Mouse (Mus musculus) limb, embryonic 11.5 days (tissue): ENCODE results near the gene Clasrp. TPM values are rescaled to one million over a fixed set of nuclear protein-coding genes. Genes with fewer than 3 reads are reported as not detected.

Source experiments
- ATAC-seq: fragments of 200-750 bp; cut with Nextera tagmentation; 2 replicates; pipeline ENCODE4 v1.8.0; 2017; ENCODE audit warnings: low read depth; ENCODE audit not compliant: insufficient number of reproducible peaks, low FRiP score, low TSS enrichment
- DNase-seq: peaks from one replicate; pipeline ENCODE4 v3.0.0-alpha.2; 2015; ENCODE audit warnings: low spot score
- H3K27ac ChIP-seq: fragments of 300-500 bp; sonication (generic); replicated peaks from 2 replicates; pipeline ENCODE4 v1.5.1; 2014; ENCODE audit warnings: low read depth, mild to moderate bottlenecking, low read length
- H3K27me3 ChIP-seq: fragments of 300-500 bp; sonication (generic); 2 replicates; pipeline ENCODE4 v1.6.1; 2014; ENCODE audit warnings: mild to moderate bottlenecking, low read length, mixed read lengths; ENCODE audit not compliant: control insufficient read depth, insufficient read depth
- H3K36me3 ChIP-seq: fragments of 300-500 bp; sonication (generic); 2 replicates; pipeline ENCODE4 v1.6.1; 2014; ENCODE audit warnings: mild to moderate bottlenecking, low read length, moderate library complexity, mixed read lengths; ENCODE audit not compliant: control insufficient read depth, insufficient read depth
- H3K4me1 ChIP-seq: fragments of 300-500 bp; sonication (generic); 2 replicates; pipeline ENCODE4 v1.6.1; 2014; ENCODE audit warnings: low read length, mixed read lengths; ENCODE audit not compliant: control insufficient read depth, insufficient read depth
- H3K4me2 ChIP-seq: fragments of 300-500 bp; sonication (generic); 2 replicates; pipeline ENCODE4 v1.6.1; 2014; ENCODE audit warnings: low read depth, mild to moderate bottlenecking, moderate library complexity; ENCODE audit not compliant: severe bottlenecking
- H3K4me3 ChIP-seq: fragments of 300-500 bp; sonication (generic); 2 replicates; pipeline ENCODE4 v1.5.1; 2014; ENCODE audit warnings: low read depth, low read length
- H3K9ac ChIP-seq: fragments of 300-500 bp; sonication (generic); 2 replicates; pipeline ENCODE4 v1.6.1; 2014; ENCODE audit warnings: mild to moderate bottlenecking, low read length
- H3K9me3 ChIP-seq: fragments of 300-500 bp; sonication (generic); 2 replicates; pipeline ENCODE4 v1.6.1; 2016; ENCODE audit warnings: low read length; ENCODE audit not compliant: control insufficient read depth
- WGBS: fragments of 180-500 bp; shearing (Covaris S2); extraction: QIAGEN DNeasy Blood & Tissue Kit; methylation state at CpG from one replicate; pipeline ENCODE4 v1.1.7; 2014; 5-methylcytosine and 5-hydroxymethylcytosine counted together
- polyA plus RNA-seq: library from polyadenylated mRNA; unstranded; fragments of >200 nt; fragmentation: Nextera tagmentation; extraction: Ambion mirVana; gene quantifications from 2 replicates; pipeline ENCODE4 v1.2.1, GENCODE M21; 2014

Clasrp gene
- 55.9 and 61.5 TPM in 2 replicates for polyA plus RNA-seq

- Histone ChIP-seq H3K9ac (peak within 1 kb of the TSS; percentile 92), H3K36me3 (peaks cover 10% of the 10 kb centered on the region; the same call in 1 of the 2 replicates), H3K27ac (peak within 1 kb of the TSS; percentile 64; the same call in 1 of the 2 replicates), H3K4me3 (peak within 1 kb of the TSS; percentile 94), H3K4me2 (peak within 1 kb of the TSS; percentile 84), H3K27me3 (no peaks in the 10 kb centered on the region), H3K9me3 (no peaks in the 10 kb centered on the region), H3K4me1 (peaks cover 11% of the 10 kb centered on the region)
- ATAC-seq (peak; percentile 88), DNase-seq (peak; percentile 98)
- WGBS = 1% methylated on average over 57 of the region's 57 CpGs
These were observed at the start of gene Clasrp for GRCm38 (mm10) chr7:19603849-19604605. Gene Clasrp, minus strand, starts transcription at chr7:19604486.

GRCm38 (mm10) chr7:19652614-19653013 lies 48.3 kb upstream of the Clasrp start:
- Histone ChIP-seq H3K36me3 (peaks cover 32% of the 10 kb centered on the region), H3K9ac (no peak overlapping the region), H3K4me3 (no peak overlapping the region), H3K4me2 (no peak overlapping the region), H3K9me3 (no peaks in the 10 kb centered on the region), H3K27ac (no peak overlapping the region), H3K4me1 (no peaks in the 10 kb centered on the region), H3K27me3 (no peaks in the 10 kb centered on the region)
- no peak for DNase-seq
- WGBS = 99% methylated on average over 2 of the region's 2 CpGs
- ATAC-seq = no peak

- 95% methylated on average over 6 of the region's 6 CpGs for WGBS
- no peak for ATAC-seq
These were observed 46.9 kb upstream of the Clasrp start for GRCm38 (mm10) chr7:19651063-19651786.

GRCm38 (mm10) chr7:19641223-19641622 lies 36.9 kb upstream of the Clasrp start:
- H3K9me3 ChIP-seq = no peaks in the 10 kb centered on the region
- H3K9ac ChIP-seq = no peak overlapping the region
- H3K36me3 ChIP-seq = peaks cover 42% of the 10 kb centered on the region
- ATAC-seq (no peak), DNase-seq (no peak)
- no peak overlapping the region for H3K27ac ChIP-seq
- no peak overlapping the region for H3K4me3 ChIP-seq
- H3K4me2 ChIP-seq = no peak overlapping the region
- WGBS = 97% methylated on average over 4 of the region's 4 CpGs
- no peaks in the 10 kb centered on the region for H3K27me3 ChIP-seq
- H3K4me1 ChIP-seq = no peaks in the 10 kb centered on the region

More at GRCm38 (mm10) chr7:19651063-19651786, 46.9 kb upstream of the Clasrp start:
- no peak for DNase-seq
- no peaks in the 10 kb centered on the region for H3K27me3 ChIP-seq
- H3K4me3 ChIP-seq = no peak overlapping the region
- no peaks in the 10 kb centered on the region for H3K4me1 ChIP-seq
- H3K9me3 ChIP-seq = no peaks in the 10 kb centered on the region
- no peak overlapping the region for H3K27ac ChIP-seq
- no peak overlapping the region for H3K4me2 ChIP-seq
- H3K9ac ChIP-seq = no peak overlapping the region
- H3K36me3 ChIP-seq = peaks cover 38% of the 10 kb centered on the region

GRCm38 (mm10) chr7:19635074-19635827 lies 31.0 kb upstream of the Clasrp start:
- H3K4me2 ChIP-seq = no peak overlapping the region
- no peaks in the 10 kb centered on the region for H3K27me3 ChIP-seq
- ATAC-seq (no peak), DNase-seq (no peak)
- H3K9ac ChIP-seq = no peak overlapping the region
- H3K4me1 ChIP-seq = no peaks in the 10 kb centered on the region
- no peaks in the 10 kb centered on the region for H3K9me3 ChIP-seq
- no peak overlapping the region for H3K4me3 ChIP-seq
- no peak overlapping the region for H3K27ac ChIP-seq
- 90% methylated on average over 11 of the region's 11 CpGs for WGBS
- H3K36me3 ChIP-seq = peaks cover 38% of the 10 kb centered on the region

GRCm38 (mm10) chr7:19634591-19634990 lies 30.3 kb upstream of the Clasrp start:
- no peak overlapping the region for H3K4me2 ChIP-seq
- no peak overlapping the region for H3K4me3 ChIP-seq
- ATAC-seq = no peak
- no peak overlapping the region for H3K9ac ChIP-seq
- H3K27me3 ChIP-seq = no peaks in the 10 kb centered on the region
- 91% methylated on average over 2 of the region's 2 CpGs for WGBS
- H3K27ac ChIP-seq = no peak overlapping the region
- peaks cover 35% of the 10 kb centered on the region for H3K36me3 ChIP-seq
- H3K9me3 ChIP-seq = no peaks in the 10 kb centered on the region
- 0 out of 2 replicates have a peak, but pooled peaks cover 2% of the 10 kb centered on the region for H3K4me1 ChIP-seq
- DNase-seq = no peak

GRCm38 (mm10) chr7:19633855-19634254 lies 29.6 kb upstream of the Clasrp start:
- Histone ChIP-seq H3K27me3 (no peaks in the 10 kb centered on the region), H3K4me1 (0 out of 2 replicates have a peak, but pooled peaks cover 2% of the 10 kb centered on the region), H3K36me3 (peaks cover 35% of the 10 kb centered on the region), H3K27ac (no peak overlapping the region), H3K9ac (no peak overlapping the region), H3K9me3 (no peaks in the 10 kb centered on the region), H3K4me3 (no peak overlapping the region), H3K4me2 (no peak overlapping the region)
- 90% methylated on average over 15 of the region's 15 CpGs for WGBS
- DNase-seq (no peak), ATAC-seq (no peak)

- DNase-seq = no peak
- no peak overlapping the region for H3K4me2 ChIP-seq
- H3K27me3 ChIP-seq = no peaks in the 10 kb centered on the region
- H3K4me3 ChIP-seq = no peak overlapping the region
- H3K9me3 ChIP-seq = no peaks in the 10 kb centered on the region
- 96% methylated on average over 17 of the region's 17 CpGs for WGBS
- no peak overlapping the region for H3K27ac ChIP-seq
- H3K36me3 ChIP-seq = peaks cover 29% of the 10 kb centered on the region
- H3K4me1 ChIP-seq = 0 out of 2 replicates have a peak, but pooled peaks cover 2% of the 10 kb centered on the region
- H3K9ac ChIP-seq = no peak overlapping the region
- no peak for ATAC-seq
These were observed 28.9 kb upstream of the Clasrp start for GRCm38 (mm10) chr7:19633197-19633596.
